In the genomic region with DNA sequence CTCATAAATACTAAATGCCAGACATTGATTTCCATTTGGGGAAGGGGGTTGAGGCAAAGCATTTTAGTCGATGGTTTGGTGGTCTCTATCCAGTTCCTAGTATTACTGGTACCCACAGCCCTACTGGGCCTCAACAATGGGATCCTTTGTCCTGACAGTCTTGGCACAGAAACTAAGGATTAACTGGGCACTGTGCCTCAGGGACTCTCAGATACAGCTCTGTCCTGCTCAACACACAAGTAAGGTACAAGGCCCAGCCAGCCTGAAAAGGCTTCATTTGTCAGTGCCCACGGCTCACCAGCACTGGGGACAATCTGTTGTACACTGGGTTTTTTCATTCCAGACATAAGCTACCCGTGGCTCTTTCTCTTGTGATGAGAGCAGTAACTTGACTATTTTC, we compare ENCODE assay signal across 11 mouse cellular contexts.
DNase-seq lines count a peak whose midpoint lies in the region; ATAC-seq lines count a peak whose summit lies in the region.
"Had no signal": no experiment of that assay in that cellular context is flagged by ENCODE, and none has a peak within 500 bp of the region (broad histone marks: within the 10 kb centered on the region; RNA-seq: fewer than 3 reads in every experiment).

No protein-coding gene starts in this region.

- peak; percentile 82 for ATAC-seq in midbrain, embryonic 13.5 days
- no peak for ATAC-seq in midbrain, embryonic 11.5 days (ENCODE audit: low FRiP score)
- ATAC-seq in hindbrain, embryonic 14.5 days (ENCODE audit: low FRiP score): peak; percentile 94

- H3K4me2 ChIP-seq in midbrain, embryonic 13.5 days (replicated peaks): no peak overlapping the region
- H3K4me2 ChIP-seq in midbrain, embryonic 11.5 days: no peak overlapping the region
- H3K4me2 ChIP-seq in hindbrain, embryonic 14.5 days (replicated peaks): no peak overlapping the region
- H3K4me2 ChIP-seq: heart, embryonic 11.5 days; liver, embryonic 15.5 days had no signal

- no peaks in the 10 kb centered on the region for H3K9me3 ChIP-seq in midbrain, embryonic 13.5 days
- H3K9me3 ChIP-seq in midbrain, embryonic 11.5 days (ENCODE audit: control insufficient read depth, low read length): no peaks in the 10 kb centered on the region
- no peaks in the 10 kb centered on the region for H3K9me3 ChIP-seq in hindbrain, embryonic 14.5 days (ENCODE audit: control insufficient read depth, low read length)
- H3K9me3 ChIP-seq: liver, embryonic 15.5 days had no signal

- intact Hi-C loops in left cerebral cortex, postnatal 25 days (cut with DNase I): no loop called here
- intact Hi-C loops in gastrocnemius, postnatal 14 days (cut with DNase I; ENCODE audit: low total_unique reads): no loop called here

- peak overlapping the region; percentile 39; the same call in 1 of the 2 replicates for H3K27ac ChIP-seq in midbrain, embryonic 13.5 days
- no peak overlapping the region for H3K27ac ChIP-seq in midbrain, embryonic 11.5 days (ENCODE audit: low read depth, low read length)
- peak overlapping the region; percentile 43; the same call in 1 of the 2 replicates for H3K27ac ChIP-seq in hindbrain, embryonic 14.5 days
- H3K27ac ChIP-seq: liver, embryonic 15.5 days had no signal

- H3K9ac ChIP-seq in midbrain, embryonic 13.5 days (replicated peaks): no peak overlapping the region
- no peak overlapping the region for H3K9ac ChIP-seq in midbrain, embryonic 11.5 days (ENCODE audit: low read length)
- H3K9ac ChIP-seq in hindbrain, embryonic 14.5 days: no peak overlapping the region
- H3K9ac ChIP-seq: liver, embryonic 15.5 days had no signal

- no peak for DNase-seq in midbrain, embryonic 11.5 days (ENCODE audit: low spot score, missing footprints)
- peak; percentile 71 for DNase-seq in hindbrain, embryonic 14.5 days (ENCODE audit: low spot score)
- peak; percentile 18 to 42 for DNase-seq in left cerebral cortex, postnatal 25 days (ENCODE audit: low spot score in 2 of 2)
- DNase-seq in right cerebral cortex, postnatal 4 days: peak; percentile 24
- no peak for DNase-seq in gastrocnemius, postnatal 14 days
- DNase-seq in thymus, postnatal 0 days (ENCODE audit: low spot score): no peak
- DNase-seq in MN1 (ENCODE audit: low spot score): no peak
- DNase-seq: adrenal gland, adult 8-10 months had no signal

- no peak overlapping the region for H3K4me3 ChIP-seq in midbrain, embryonic 13.5 days (replicated peaks)
- H3K4me3 ChIP-seq in midbrain, embryonic 11.5 days (ENCODE audit: low read depth, low read length): no peak overlapping the region
- H3K4me3 ChIP-seq in hindbrain, embryonic 14.5 days (replicated peaks; ENCODE audit: low read length): no peak overlapping the region
- H3K4me3 ChIP-seq: liver, embryonic 15.5 days had no signal

- 33% methylated on average over 3 of the region's 3 CpGs for WGBS in midbrain, embryonic 13.5 days
- WGBS in midbrain, embryonic 11.5 days: 66% methylated on average over 3 of the region's 3 CpGs
- WGBS in hindbrain, embryonic 14.5 days: 30% methylated on average over 3 of the region's 3 CpGs

- peaks cover 9% of the 10 kb centered on the region; the same call in 1 of the 2 replicates for H3K4me1 ChIP-seq in midbrain, embryonic 13.5 days (replicated peaks)
- H3K4me1 ChIP-seq in midbrain, embryonic 11.5 days (ENCODE audit: control insufficient read depth, insufficient read depth, low read length): no peaks in the 10 kb centered on the region
- H3K4me1 ChIP-seq in hindbrain, embryonic 14.5 days (replicated peaks; ENCODE audit: control insufficient read depth, insufficient read depth, low read length): 0 out of 2 replicates have a peak, but pooled peaks cover 6% of the 10 kb centered on the region
- H3K4me1 ChIP-seq: liver, embryonic 15.5 days had no signal

- no peaks in the 10 kb centered on the region for H3K27me3 ChIP-seq in midbrain, embryonic 13.5 days
- H3K27me3 ChIP-seq in midbrain, embryonic 11.5 days (ENCODE audit: control insufficient read depth, insufficient read depth, low read length): no peaks in the 10 kb centered on the region
- H3K27me3 ChIP-seq in hindbrain, embryonic 14.5 days (ENCODE audit: control insufficient read depth, insufficient read depth, low read length): no peaks in the 10 kb centered on the region
- H3K27me3 ChIP-seq: liver, embryonic 15.5 days had no signal

- H3K36me3 ChIP-seq in midbrain, embryonic 13.5 days: no peaks in the 10 kb centered on the region
- no peaks in the 10 kb centered on the region for H3K36me3 ChIP-seq in midbrain, embryonic 11.5 days (ENCODE audit: control insufficient read depth, insufficient read depth, low read length)
- no peaks in the 10 kb centered on the region for H3K36me3 ChIP-seq in hindbrain, embryonic 14.5 days (replicated peaks; ENCODE audit: control insufficient read depth, insufficient read depth)
- H3K36me3 ChIP-seq: liver, embryonic 15.5 days had no signal

Comparison
In these comparisons a context has a peak if more than half of its experiments do, and no peak if none do; other contexts are left out.
1. DNase-seq: peak in hindbrain, embryonic 14.5 days (single experiment), left cerebral cortex, postnatal 25 days (2 of 2) and right cerebral cortex, postnatal 4 days (single experiment); none in midbrain, embryonic 11.5 days (single experiment), gastrocnemius, postnatal 14 days (single experiment), thymus, postnatal 0 days (single experiment) and MN1 (single experiment).